Mouse (Mus musculus): ENCODE results near the gene Pla2g4d. TPM values are rescaled to one million over a fixed set of nuclear protein-coding genes. Genes with fewer than 3 reads are reported as not detected.

The Pla2g4d gene
- polyA plus RNA-seq, 1 experiment from 2014 or later = 0.05 TPM

Other genes starting within 250 kb of the Pla2g4d start
- gene Ehd4, start 134.6 kb downstream of the Pla2g4d start, polyA plus RNA-seq (2016; fragmentation: Nextera tagmentation; extraction: Ambion mirVana) = 25.9 and 26.3 TPM in 2 replicates
- not detected in 2 replicates for gene Pla2g4e, start 43.9 kb downstream of the Pla2g4d start, polyA plus RNA-seq (2016; fragmentation: Nextera tagmentation; extraction: Ambion mirVana)
- gene Pla2g4f, start 25.0 kb upstream of the Pla2g4d start, polyA plus RNA-seq (2016; fragmentation: Nextera tagmentation; extraction: Ambion mirVana) = not detected in 2 replicates
- gene Vps39, start 63.9 kb upstream of the Pla2g4d start, polyA plus RNA-seq (2016; fragmentation: Nextera tagmentation; extraction: Ambion mirVana) = 24.6 and 27.1 TPM in 2 replicates
- gene Ganc, start 114.7 kb upstream of the Pla2g4d start, polyA plus RNA-seq (2016; fragmentation: Nextera tagmentation; extraction: Ambion mirVana) = 7.0 and 10.1 TPM in 2 replicates
- 7.1 TPM in 2 replicates for gene Tmem87a, start 114.9 kb upstream of the Pla2g4d start, polyA plus RNA-seq (2016; fragmentation: Nextera tagmentation; extraction: Ambion mirVana)
- 1.6 and 1.7 TPM in 2 replicates for gene Capn3, start 166.8 kb upstream of the Pla2g4d start, polyA plus RNA-seq (2016; fragmentation: Nextera tagmentation; extraction: Ambion mirVana)